Mouse (Mus musculus) embryonic fibroblast, embryonic 13.5 days (primary cell): ENCODE results near the gene Ncor2. TPM values are rescaled to one million over a fixed set of nuclear protein-coding genes. Genes with fewer than 3 reads are reported as not detected.

Experiments used
- H3K27ac ChIP-seq: 2 replicates; pipeline ENCODE4 v1.5.1; 2012; ENCODE audit warnings: low read length, control low read depth, inconsistent platforms; ENCODE audit not compliant: insufficient read depth
- H3K4me1 ChIP-seq: 2 replicates; pipeline ENCODE4 v1.6.1; 2011; ENCODE audit warnings: low read length; ENCODE audit not compliant: control insufficient read depth, insufficient read depth
- H3K4me3 ChIP-seq: 2 replicates; pipeline ENCODE4 v1.5.1; 2011; ENCODE audit warnings: mild to moderate bottlenecking, control low read depth, low read length; ENCODE audit not compliant: insufficient read depth
- CTCF ChIP-seq: IDR thresholded peaks from 2 replicates; pipeline ENCODE4 v1.5.1; 2011; ENCODE audit warnings: mild to moderate bottlenecking, control low read depth, low read length, moderate library complexity, borderline replicate concordance; ENCODE audit not compliant: insufficient read depth
- POLR2A ChIP-seq: IDR thresholded peaks from 2 replicates; pipeline ENCODE4 v1.6.1; 2011; ENCODE audit warnings: low read depth, mild to moderate bottlenecking, control low read depth, low read length, moderate library complexity
- polyA plus RNA-seq: library from polyadenylated mRNA; stranded (reverse); fragments of >200 nt; gene quantifications from 2 replicates; pipeline ENCODE4 v1.2.4, GENCODE M21; 2011; ENCODE audit warnings: low read depth; ENCODE audit not compliant: missing spikeins, insufficient read length

Gene Ncor2
- polyA plus RNA-seq, 1 experiment: 110 TPM

- Histone ChIP-seq H3K4me3 (no peak overlapping the region), H3K27ac (no peak overlapping the region), H3K4me1 (no peaks in the 10 kb centered on the region; the same call in 1 of the 2 replicates)
- no peak for TF ChIP-seq CTCF
- TF ChIP-seq POLR2A: no peak
Observed at GRCm38 (mm10) chr5:125123206-125123605, 55.8 kb downstream of the Ncor2 start.

- TF ChIP-seq CTCF (no peak), POLR2A (no peak)
- H3K4me3 ChIP-seq: no peak overlapping the region
- no peak overlapping the region for H3K27ac ChIP-seq
- no peaks in the 10 kb centered on the region; the same call in 1 of the 2 replicates for H3K4me1 ChIP-seq
Observed at GRCm38 (mm10) chr5:125122546-125122945, 56.5 kb downstream of the Ncor2 start.

- TF ChIP-seq CTCF: no peak
- TF ChIP-seq POLR2A: no peak
- Histone ChIP-seq H3K4me3 (no peak overlapping the region), H3K4me1 (no peaks in the 10 kb centered on the region; the same call in 1 of the 2 replicates)
Observed at GRCm38 (mm10) chr5:125122049-125122448, 57.0 kb downstream of the Ncor2 start.

GRCm38 (mm10) chr5:125120517-125121303 is 58.3 kb downstream of the Ncor2 start:
- Histone ChIP-seq H3K4me1 (no peaks in the 10 kb centered on the region; the same call in 1 of the 2 replicates), H3K27ac (no peak overlapping the region), H3K4me3 (no peak overlapping the region)
- no peak for TF ChIP-seq CTCF

More at GRCm38 (mm10) chr5:125122049-125122448, 57.0 kb downstream of the Ncor2 start:
- H3K27ac ChIP-seq: no peak overlapping the region

GRCm38 (mm10) chr5:125117238-125117637 is 61.8 kb downstream of the Ncor2 start:
- H3K27ac ChIP-seq: no peak overlapping the region
- no peak for TF ChIP-seq CTCF
- no peak for TF ChIP-seq POLR2A
- peaks cover 2% of the 10 kb centered on the region; the same call in 1 of the 2 replicates for H3K4me1 ChIP-seq
- no peak overlapping the region for H3K4me3 ChIP-seq

- H3K4me3 ChIP-seq: no peak overlapping the region
- H3K4me1 ChIP-seq: peaks cover 10% of the 10 kb centered on the region
- TF ChIP-seq CTCF (no peak), POLR2A (no peak)
- 0 out of 2 replicates have a peak overlapping the region, but pooled peaks have one; percentile 10 for H3K27ac ChIP-seq
Observed at GRCm38 (mm10) chr5:125113029-125113428, 66.0 kb downstream of the Ncor2 start.

GRCm38 (mm10) chr5:125112588-125112987 is 66.4 kb downstream of the Ncor2 start:
- Histone ChIP-seq H3K27ac (0 out of 2 replicates have a peak overlapping the region, but pooled peaks have one; percentile 10), H3K4me3 (no peak overlapping the region), H3K4me1 (peaks cover 10% of the 10 kb centered on the region)
- TF ChIP-seq POLR2A (no peak), CTCF (no peak)

- H3K4me3 ChIP-seq: no peak overlapping the region
- no peak overlapping the region for H3K27ac ChIP-seq
- TF ChIP-seq CTCF: no peak
- no peak for TF ChIP-seq POLR2A
- H3K4me1 ChIP-seq: peaks cover 18% of the 10 kb centered on the region
Observed at GRCm38 (mm10) chr5:125111137-125111536, 67.9 kb downstream of the Ncor2 start.

- Histone ChIP-seq H3K27ac (no peak overlapping the region), H3K4me3 (no peak overlapping the region), H3K4me1 (peaks cover 18% of the 10 kb centered on the region)
- TF ChIP-seq CTCF (no peak), POLR2A (no peak)
Observed at GRCm38 (mm10) chr5:125110722-125111121, 68.3 kb downstream of the Ncor2 start.

GRCm38 (mm10) chr5:125110196-125110595 is 68.8 kb downstream of the Ncor2 start:
- H3K4me1 ChIP-seq: peaks cover 18% of the 10 kb centered on the region
- no peak overlapping the region for H3K27ac ChIP-seq
- TF ChIP-seq CTCF (no peak), POLR2A (no peak)
- H3K4me3 ChIP-seq: no peak overlapping the region
